Mouse (Mus musculus) spleen, embryonic (tissue): ENCODE measurements at regions not wholly inside any gene's neighbourhood (a gene's known extent, or its start where the extent isn't known, plus 50 kb on each side); places are given as distances from the start of the nearest gene placed in this dataset.

Source experiments
- CTCF ChIA-PET: fragments of 350-600 bp; sonication (Branson Sonifier 250); formaldehyde crosslinking; loops from one replicate; lab custom pipeline; 2022; lab: Charles Lee

GRCm38 (mm10) chr11:57911698-57912283, 79.2 kb upstream of the Hand1 start:
- CTCF ChIA-PET, result no interaction called here

GRCm38 (mm10) chr11:57904216-57904615, 71.6 kb upstream of the Hand1 start:
- CTCF ChIA-PET, result no interaction called here

GRCm38 (mm10) chr11:57899335-57899734, 66.7 kb upstream of the Hand1 start:
- CTCF ChIA-PET, result no interaction called here

- CTCF ChIA-PET, result no interaction called here
These were observed 62.9 kb upstream of the Hand1 start for GRCm38 (mm10) chr11:57895497-57895896.

GRCm38 (mm10) chr11:57882736-57883635, 50.4 kb upstream of the Hand1 start:
- CTCF ChIA-PET, result no interaction called here
